Mouse (Mus musculus) large intestine, adult 2 months (tissue): Measurements from ENCODE around the gene Mrpl47. TPM values are rescaled to one million over a fixed set of nuclear protein-coding genes. Genes with fewer than 3 reads are reported as not detected.
A peak's percentile ranks its signal among the peaks of the same experiment; 100 is the strongest.
"Not testable (repeated sequence)": the region's sequence is repeated elsewhere in the genome, so short reads cannot be mapped to it uniquely, and the experiment has no call there.

Experiments used
- DNase-seq: peaks from one replicate; pipeline ENCODE4 v3.0.0-alpha.2; 2012; ENCODE audit warnings: low read depth, low spot score
- WGBS: fragments of 180-500 bp; shearing (Covaris S2); methylation state at CpG from one replicate; pipeline ENCODE4 v1.1.7; 2018; 5-methylcytosine and 5-hydroxymethylcytosine counted together
- polyA plus RNA-seq: library from polyadenylated mRNA; depleted of rRNA; stranded (reverse); fragments of >200 nt; gene quantifications from 2 replicates; pipeline ENCODE4 v1.2.3, GENCODE M21; 2012; rRNA removed

Mrpl47 gene
- polyA plus RNA-seq = 2.7 and 3.7 TPM in 2 replicates

DNA sequence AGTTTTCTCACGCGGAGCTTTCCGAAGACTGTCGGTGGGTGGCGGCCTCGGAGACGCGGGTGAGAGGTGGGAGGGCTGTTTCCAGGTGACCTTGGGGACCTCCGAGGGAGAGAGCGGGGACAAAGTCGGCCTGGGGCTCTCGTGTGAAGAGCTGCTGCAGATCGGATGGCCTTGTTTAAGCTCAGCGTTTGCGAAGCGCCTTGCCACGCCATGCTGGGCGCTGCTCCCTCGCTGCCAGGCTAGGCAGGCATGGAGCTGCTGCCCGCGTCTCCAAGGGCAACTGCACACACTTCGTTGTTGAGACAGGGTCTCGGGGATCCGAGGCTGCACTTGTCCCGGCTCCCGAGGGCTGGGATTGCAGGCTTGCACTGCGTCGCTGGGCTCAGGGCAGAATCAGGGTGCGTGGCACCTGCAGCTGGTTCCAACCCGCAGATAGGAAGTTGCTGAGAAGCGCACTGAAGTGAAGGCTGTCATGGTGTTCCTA is at the start of gene Mrpl47:
Gene Mrpl47 (minus strand): TSS at position 434 of the 484 bp plus-strand sequence.
- no peak for DNase-seq
- WGBS = 0% methylated on average over 31 of the region's 31 CpGs

DNA sequence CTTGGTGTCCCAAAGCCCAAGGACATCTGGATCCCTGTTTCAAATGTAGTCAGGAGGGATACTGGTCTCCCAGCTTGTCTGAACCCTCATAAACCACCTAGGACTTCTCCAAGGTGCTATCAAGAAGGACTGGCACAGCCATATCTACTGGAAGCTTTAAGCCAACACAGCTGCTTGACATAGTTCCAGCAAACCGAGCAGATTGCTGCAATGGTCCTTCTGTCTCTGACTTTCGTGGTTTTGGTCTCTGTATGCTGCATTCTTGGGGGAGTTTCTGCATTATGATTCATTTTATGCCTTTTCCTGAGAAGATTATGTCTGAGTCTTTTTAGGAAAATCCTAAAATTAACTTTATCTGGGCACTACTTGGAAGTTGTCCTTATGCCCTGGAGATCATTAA is 33.4 kb upstream of the Mrpl47 start:
- no peak for DNase-seq

DNA sequence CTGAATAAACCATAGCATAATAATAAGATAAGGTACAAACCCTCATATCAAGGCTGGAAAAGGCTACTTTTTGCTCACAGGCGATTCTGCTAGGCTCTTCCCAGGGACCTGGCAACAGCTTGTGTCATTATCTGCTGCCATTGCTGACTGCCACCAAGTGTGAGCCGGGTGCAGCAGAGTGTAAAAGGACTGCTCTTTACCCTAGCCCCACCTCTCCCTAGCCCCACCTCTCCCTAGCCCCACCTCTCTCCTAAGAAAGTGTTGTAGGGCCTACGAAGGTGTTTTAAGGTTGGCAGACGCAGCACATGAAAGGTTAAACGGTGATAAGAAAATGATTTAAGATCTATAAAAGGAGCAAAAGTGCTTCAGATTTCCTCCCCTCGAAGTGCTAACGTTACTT is 26.5 kb upstream of the Mrpl47 start:
- DNase-seq = no peak
- 27% methylated on average over 7 of the region's 7 CpGs for WGBS

More for the DNA sequence above, 33.4 kb upstream of the Mrpl47 start:
- 33% methylated on average over 2 of the region's 2 CpGs for WGBS

DNA sequence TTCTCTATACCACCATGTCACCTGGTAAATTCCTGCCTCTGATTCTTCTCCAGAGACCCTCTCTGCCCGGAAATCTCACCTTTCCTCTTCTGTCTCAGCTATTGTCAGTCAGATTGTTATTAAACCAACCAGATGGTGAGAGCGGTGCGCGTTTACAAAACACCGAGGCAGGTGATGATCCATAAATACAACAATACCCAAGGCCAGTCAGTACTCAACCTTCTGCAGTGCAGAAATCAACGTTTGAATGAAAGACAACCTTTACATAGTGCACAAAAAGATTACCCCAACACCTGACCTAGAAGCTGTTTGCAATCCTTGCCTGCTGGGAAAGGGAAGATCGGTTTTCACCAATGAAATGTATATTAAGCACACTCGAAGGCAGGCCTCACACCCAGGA is 25.6 kb upstream of the Mrpl47 start:
- no peak for DNase-seq
- 63% methylated on average over 8 of the region's 8 CpGs for WGBS

DNA sequence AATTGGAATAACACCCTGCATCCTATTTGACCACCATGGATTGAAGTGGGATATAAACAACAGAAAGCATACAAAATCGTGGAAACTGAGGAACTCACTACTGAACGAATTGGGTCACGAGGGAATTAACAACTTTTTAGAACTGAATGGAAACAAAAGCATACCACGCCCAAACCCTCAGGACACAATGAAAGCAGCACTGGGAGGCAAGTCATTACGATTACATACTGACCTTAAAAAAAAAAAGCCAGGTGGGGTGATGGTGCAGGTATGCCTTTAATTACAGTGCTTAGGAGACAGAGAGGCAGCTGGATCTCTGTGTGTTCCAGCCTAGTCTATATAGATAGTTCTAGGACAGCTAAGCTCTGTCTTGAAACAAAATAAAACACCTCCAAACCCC is 21.8 kb upstream of the Mrpl47 start:
- 58% methylated on average over 5 of the region's 5 CpGs for WGBS
- no peak for DNase-seq

DNA sequence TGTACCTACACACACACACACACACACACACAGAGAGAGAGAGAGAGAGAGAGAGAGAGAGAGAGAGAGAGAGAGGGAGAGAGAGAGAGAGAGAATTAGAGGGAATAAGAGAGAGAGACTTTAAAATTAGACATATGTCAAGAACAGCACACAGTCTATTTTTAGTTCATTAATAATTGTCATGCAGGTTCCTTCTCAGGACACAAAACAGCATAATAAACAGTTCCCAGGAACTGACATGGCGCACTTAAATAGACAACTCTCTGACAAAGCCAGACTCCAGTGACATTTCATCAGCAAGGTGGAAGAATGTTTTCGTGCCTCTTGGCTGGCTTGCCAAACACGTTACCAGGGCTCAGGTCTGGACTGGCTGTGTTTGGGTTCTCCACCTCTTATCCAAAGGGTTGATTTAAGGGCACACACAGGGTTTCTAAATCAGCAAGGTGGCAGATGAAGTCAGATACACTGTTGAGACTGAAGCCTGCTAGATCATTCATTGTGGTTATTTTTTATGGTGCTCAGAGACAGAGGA is 17.0 kb upstream of the Mrpl47 start:
- no peak for DNase-seq
- 96% methylated on average over 3 of the region's 3 CpGs for WGBS

DNA sequence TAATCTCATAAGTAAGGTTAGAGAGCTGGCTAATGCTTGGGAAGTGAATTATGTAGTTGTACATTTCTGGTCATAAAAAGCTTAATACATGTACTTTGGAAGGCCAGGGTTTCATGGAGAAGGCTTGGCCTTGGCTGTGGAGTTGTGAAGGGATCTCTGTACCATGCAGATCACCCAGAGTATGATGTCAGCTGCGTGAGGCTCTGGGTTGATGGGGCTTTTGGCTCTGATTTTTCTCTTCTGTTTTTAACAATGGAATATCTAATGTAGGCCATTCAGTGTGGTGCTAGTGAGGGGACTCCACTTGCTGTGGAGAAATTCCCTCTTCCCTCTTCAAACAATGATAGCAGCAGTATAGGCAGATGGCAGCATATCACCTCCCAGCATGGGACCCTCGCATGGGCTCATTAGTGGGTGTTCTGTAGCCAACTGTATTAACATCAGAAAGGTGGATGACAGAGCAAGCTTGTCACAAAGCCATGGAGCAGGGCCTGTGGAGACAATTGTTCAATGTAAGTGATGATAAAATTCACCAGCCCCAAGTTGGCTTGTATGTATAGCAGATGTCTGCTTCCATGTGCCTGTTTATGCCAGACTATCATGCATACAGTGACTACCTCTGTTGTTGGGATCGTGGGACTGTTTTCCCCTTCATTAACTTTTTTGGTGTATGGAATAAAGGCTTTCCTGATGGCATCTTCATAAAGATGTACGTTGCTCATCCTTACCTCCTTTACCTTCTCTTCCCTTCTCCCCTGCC is 12.6 kb upstream of the Mrpl47 start:
- no peak for DNase-seq
- WGBS = 92% methylated on average over 4 of the region's 4 CpGs

DNA sequence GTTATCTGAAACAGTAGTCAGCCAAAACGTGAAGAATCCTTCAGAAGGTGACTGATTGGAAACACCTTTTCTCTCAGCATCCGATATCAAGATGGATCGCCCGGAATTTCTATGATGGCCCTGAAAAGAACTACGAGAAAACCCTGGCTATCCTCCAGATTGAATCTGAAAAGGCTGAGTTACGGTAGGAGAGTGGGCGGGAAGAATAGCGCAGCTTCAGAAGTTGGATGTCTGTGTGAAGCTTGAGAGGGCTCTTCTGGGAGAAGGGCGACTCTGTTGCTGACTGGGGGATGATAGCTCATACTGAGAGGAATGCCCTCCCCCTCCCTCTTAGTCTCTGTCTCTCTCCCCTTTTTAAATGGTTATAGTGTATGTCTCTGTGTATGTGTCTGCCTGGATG is 11.0 kb upstream of the Mrpl47 start:
- WGBS = 90% methylated on average over 9 of the region's 9 CpGs

DNA sequence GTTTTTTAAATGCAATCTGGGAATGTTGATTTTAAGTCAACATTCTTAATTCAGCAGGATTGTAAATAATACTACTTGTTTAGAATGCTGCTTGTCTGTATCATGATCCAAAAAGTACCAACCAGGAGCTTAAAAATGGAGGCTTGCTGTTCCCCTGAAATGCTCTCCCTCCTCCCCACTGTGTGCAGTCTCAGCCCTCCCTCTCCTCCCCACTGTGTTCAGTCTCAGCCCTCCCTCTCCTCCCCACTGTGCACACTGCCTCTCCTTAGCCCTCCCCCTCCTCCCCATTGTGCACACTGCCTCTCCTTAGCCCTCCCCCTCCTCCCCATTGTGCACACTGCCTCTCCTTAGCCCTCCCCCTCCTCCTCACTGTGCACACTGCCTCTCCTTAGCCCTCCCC is 8.0 kb upstream of the Mrpl47 start:
- not testable (repeated sequence) for DNase-seq

More for the DNA sequence above, 11.0 kb upstream of the Mrpl47 start:
- DNase-seq = no peak

DNA sequence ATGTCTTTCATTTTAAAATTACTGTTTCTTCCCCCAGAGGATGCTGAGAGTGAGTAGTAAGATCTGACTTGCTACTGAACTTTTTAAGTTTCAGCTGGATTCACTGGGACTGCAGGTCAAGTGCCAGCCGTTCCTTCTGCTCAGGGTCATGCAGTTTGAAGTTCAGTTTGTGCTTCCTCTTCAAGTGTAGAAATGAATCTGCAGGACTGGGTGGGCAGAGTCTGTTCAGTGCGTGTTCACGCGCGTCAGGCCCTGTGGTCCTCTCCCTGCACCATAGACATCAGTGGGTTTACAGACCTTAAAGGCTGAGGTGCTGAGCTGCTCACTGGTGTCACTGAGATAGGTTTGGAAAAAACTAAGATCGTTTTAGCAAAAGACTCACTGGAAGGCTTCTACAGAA is 7.6 kb upstream of the Mrpl47 start:
- WGBS = 87% methylated on average over 6 of the region's 6 CpGs
- DNase-seq = no peak

DNA sequence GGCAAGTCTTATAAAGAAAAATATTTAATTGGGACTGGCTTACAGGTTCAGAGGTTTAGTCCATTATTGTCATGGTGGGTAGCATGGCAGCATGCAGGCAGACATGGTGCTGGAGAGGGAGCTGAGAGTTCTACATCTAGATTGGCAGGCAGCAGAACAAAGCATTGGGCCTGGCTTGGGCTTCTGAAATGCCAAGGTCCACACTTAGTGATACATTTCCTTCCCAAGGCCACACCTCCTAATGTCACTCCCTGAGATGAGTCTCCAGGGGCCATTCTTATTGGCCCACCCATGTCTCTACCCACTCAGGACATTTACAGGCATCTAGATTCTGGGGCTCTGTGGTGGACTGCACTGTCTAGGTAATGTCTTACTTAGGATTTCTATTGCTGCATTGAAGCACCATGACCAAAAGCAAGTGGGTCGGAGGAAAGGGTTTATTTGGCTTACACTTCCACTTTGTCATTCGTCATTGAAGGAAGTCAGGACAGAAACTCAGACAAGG is 4.9 kb upstream of the Mrpl47 start:
- DNase-seq = no peak
- 74% methylated on average over 2 of the region's 2 CpGs for WGBS

DNA sequence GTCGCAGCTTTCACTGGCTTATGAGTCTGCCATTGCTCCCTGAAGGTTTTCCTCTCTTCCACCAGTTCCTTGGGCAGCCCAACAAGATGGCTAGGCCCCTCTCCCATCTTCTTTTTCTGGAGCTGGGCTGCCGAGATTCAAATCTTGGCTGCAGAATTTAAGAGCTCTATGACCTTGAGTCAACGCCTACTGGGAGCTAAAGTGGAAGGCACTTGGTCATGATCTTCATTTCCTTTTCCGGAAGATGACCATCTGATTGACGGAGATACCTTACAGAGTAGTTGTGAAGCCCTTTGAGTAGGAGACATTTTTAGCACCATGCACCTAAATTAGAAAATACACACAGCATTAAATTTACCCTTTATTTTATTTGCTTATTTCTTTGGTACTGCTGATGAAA is 1.1 kb upstream of the Mrpl47 start:
- DNase-seq = no peak
- WGBS = 82% methylated on average over 5 of the region's 5 CpGs

DNA sequence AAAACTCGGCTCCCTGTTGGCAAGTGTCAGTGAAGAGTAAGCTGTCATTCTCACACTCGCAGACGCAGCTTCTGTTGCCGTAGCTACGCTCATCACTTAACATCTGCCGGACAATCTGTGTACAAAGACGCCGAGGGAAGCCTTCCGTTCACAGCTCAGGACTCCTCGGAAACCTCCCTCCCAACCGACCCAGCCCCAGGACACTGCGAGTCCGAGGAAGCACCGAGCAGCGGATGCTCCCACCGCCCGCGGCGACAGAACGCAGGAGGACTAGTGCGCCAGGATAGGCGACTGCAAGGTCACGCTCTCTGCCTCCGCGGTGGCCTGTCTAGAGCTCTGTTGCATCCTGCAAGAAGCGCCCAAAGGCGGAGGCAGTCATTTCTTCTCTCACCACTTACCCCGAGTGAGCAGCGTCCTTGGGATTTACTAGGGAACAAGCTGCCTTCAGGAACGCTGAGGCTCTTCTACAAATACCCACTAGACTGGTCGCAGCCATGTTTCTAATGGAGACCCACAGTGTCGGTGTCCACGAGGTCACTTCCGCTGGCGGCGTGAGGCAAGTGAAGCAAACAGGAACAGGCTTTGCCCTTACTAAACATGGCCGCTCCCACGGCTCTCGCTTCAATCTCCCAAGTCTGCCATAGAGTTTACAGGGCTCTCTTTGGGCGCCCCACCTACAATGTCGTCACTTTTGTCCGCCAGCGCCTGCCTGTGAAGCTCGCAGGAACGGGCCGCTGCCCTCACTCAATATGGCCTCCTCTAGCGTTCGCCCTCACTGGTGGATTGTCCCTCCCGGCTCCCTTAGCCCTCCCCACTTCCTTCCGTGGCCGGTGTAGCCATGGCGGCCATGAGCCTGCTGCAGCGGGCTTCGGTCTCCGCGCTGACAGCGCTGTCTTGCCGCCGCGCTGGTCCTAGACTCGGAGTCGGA is 897 bp downstream of the Mrpl47 start, which contains the start of gene Ndufb5:
Gene Ndufb5 (plus strand): TSS at position 747 of the 928 bp plus-strand sequence.
- under 1% methylated on average over 62 of the region's 62 CpGs for WGBS
- DNase-seq = peak; percentile 97

DNA sequence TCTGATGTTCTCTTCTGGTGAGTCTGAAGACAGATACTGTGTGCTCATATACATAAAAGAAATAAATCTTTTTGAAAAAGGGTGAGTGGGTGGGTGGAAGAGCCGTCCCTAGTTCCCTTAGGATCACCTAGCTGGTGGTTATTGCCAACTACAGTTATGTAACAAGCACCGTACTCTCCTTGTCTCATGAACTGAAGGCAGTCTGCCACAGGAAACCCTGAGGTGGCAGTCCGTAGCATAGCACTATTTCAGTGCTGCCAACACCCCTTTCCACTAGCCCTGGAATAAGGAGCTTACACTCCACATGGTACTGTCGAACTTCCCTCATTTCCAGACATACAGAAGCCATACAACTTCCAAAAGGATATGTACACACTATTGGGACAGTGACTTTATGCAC is 9.5 kb downstream of the Mrpl47 start:
- no peak for DNase-seq
- WGBS = 86% methylated on average over 4 of the region's 4 CpGs

DNA sequence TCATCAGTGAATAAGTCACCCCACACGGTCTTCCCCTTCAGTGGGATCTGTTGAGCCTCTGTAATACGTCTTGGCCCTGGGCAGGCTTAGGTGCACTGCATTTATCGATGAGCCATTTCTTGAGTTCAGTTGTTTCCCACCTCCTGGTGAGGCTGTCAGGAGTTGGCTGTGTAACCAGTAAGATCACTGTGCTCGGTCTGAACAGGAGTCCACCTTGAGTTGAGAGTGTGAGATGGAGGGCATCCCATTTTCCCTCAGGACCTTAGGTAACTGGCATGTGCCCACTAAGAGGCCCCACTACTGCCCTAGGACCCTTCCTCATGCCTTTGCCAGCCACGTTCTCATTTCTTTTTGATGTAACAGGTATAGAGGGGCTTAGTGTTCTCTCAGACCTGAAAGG is 11.5 kb downstream of the Mrpl47 start:
- 89% methylated on average over 5 of the region's 5 CpGs for WGBS
- DNase-seq = no peak

DNA sequence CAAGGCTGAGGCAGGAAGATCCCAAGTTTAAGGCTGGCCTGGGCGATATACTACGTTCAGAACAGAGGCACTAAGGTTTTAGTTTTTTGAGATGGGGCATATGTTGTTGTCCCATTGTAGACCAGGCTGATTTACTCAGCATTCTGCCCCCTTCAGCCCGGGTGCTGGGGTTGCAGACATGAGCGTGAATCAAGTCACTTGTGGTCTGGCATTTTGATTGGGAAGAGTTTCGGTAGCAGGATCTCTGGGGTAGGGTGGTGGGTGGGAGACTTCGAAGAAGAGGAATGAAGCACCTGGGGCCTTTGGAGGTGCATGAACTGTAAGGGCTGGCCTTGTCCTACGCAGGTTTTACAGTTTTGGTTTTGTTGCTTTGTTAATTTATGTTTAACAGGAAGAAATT is 13.2 kb downstream of the Mrpl47 start:
- no peak for DNase-seq
- WGBS = 86% methylated on average over 7 of the region's 7 CpGs

DNA sequence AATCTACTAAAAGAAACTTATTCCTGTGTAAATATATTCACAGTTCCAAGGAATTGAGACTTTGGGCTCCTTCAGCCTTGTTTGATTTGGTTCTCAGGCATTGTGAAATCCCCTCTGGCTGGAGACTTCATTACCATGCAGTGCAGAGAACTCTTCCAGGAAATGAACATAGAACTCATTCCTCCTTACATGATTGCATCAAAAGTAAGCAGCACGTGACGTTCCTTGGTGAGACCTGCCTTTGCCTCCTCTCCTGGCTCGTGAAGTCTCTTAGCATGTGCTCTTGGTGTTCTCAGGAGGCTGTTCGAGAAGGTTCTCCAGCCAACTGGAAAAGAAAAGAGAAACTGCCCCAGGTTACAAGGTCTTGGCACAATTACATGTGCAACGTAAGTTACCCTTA is 19.1 kb downstream of the Mrpl47 start:
- DNase-seq = no peak
- WGBS = 91% methylated on average over 5 of the region's 5 CpGs

DNA sequence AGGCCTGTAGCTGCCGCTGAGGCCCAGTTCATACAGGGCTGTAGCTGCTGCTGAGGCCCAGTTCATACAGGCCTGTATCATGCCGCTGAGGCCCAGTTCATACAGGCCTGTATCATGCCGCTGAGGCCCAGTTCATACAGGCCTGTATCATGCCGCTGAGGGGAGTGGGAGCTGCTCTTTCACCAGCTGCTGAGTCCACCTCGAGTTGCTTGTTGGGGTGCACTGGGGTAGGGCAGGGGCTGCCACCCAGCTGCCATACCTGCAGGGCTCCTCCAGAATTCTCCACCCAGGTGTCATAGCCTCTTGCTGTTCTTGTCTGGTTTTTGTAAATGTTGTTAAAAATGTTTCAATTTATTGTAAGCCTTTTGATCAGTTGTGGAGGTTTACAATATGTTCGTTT is 20.0 kb downstream of the Mrpl47 start:
- WGBS = 96% methylated on average over 6 of the region's 6 CpGs
- not testable (repeated sequence) for DNase-seq

DNA sequence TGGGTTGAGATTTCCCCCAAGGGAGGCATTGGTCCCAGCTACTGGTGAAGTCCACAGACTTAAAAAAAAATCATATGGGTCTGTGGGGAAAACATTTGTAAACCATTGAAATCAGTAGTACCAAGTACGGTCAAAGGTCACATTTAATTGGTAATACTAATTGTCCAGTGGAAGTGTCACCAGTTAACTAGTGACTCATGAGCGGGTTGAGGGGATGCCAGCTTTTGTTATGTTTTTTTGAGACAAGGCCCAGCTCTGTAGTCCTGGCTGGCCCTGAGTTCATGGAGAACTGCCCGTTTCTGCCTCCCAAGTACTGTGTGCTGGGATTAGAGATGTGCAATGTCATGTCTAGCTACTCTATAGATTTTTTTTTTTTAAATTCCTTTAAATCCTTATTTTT is 23.7 kb downstream of the Mrpl47 start:
- 86% methylated on average over 3 of the region's 3 CpGs for WGBS

DNA sequence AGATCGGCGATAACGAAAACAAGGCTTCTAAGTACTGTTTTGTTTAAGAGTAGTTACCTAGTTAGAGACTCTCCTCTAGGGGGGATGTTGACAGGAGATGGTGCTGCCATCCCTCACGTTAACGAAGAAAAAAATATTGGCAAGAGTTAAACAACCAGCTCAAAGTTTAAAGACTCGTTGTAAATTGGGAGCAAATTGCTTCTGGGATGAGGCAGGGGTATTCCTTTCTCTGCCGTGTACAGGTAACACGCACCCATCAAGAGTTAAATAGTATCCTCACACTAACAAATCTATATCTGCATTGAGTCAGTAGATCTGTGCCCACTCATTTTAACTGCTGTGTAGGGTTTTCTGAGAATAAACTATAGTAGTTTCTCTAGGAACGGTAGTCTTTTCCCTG is 28.0 kb downstream of the Mrpl47 start:
- WGBS = 5% methylated on average over 9 of the region's 9 CpGs
- DNase-seq = no peak

More for the DNA sequence above, 23.7 kb downstream of the Mrpl47 start:
- DNase-seq = no peak
